Mouse (Mus musculus): ENCODE data around the gene Emc7.

GRCm38 (mm10) chr2:112520526-112521482 is 66.0 kb downstream of the Emc7 start:
- TF ChIP-seq POLR2A (IDR thresholded peaks at IDR 0.05; ENCODE audit: low read depth, low read length) (no peak), CTCF (IDR thresholded peaks at IDR 0.05; ENCODE audit: borderline replicate concordance, insufficient read depth, low read length) (no peak)

All from embryonic fibroblast, embryonic 13.5 days (primary cell).